Mouse (Mus musculus): Measurements from ENCODE around the gene Ppp1r27. TPM values are rescaled to one million over a fixed set of nuclear protein-coding genes. Genes with fewer than 3 reads are reported as not detected.
A peak's percentile ranks its signal among the peaks of the same experiment; 100 is the strongest.

Ppp1r27 gene
- total and polyA plus RNA-seq, 3 experiments: 0.34 to 0.96 TPM; not detected in 1

- Histone ChIP-seq H3K79me2 (replicated peaks; ENCODE audit: control insufficient read depth, insufficient read depth, low read length) (no peaks in the 10 kb centered on the region), H3K36me3 (ENCODE audit: control insufficient read depth, insufficient read depth, low read length) (peaks cover 2% of the 10 kb centered on the region; the same call in 1 of the 2 replicates), H3K4me1 (ENCODE audit: control insufficient read depth, insufficient read depth, low read length) (peaks cover 18% of the 10 kb centered on the region), H3K4me3 (no peak overlapping the region), H3K27ac (no peak overlapping the region), H3K9ac (ENCODE audit: low read depth, low read length) (no peak overlapping the region), H3K27me3 (ENCODE audit: control insufficient read depth, insufficient read depth, low read length) (no peaks in the 10 kb centered on the region)
- TF ChIP-seq CTCF (IDR thresholded peaks at IDR 0.05) (no peak), EP300 (IDR thresholded peaks at IDR 0.05; ENCODE audit: insufficient read depth, low read depth, low read length) (no peak), POLR2A (IDR thresholded peaks at IDR 0.05; ENCODE audit: insufficient read depth, low read depth, low read length) (no peak)
- intact Hi-C loops (cut with DNase I): loop anchor here (2.0 kb wide), 1 partner anchor 19 kb away; no protein-coding TSS in a partner anchor
- WGBS: 31% methylated on average over 10 of the region's 10 CpGs
- no peak for DNase-seq
These were observed 11.5 kb downstream of the Ppp1r27 start for GRCm38 (mm10) chr11:120539285-120540014.

- Histone ChIP-seq H3K4me3 (no peak overlapping the region), H3K27me3 (ENCODE audit: control insufficient read depth, insufficient read depth, low read length) (no peaks in the 10 kb centered on the region), H3K9ac (ENCODE audit: low read depth, low read length) (no peak overlapping the region), H3K27ac (peak overlapping the region; percentile 31; the same call in 1 of the 2 replicates), H3K79me2 (replicated peaks; ENCODE audit: control insufficient read depth, insufficient read depth, low read length) (no peaks in the 10 kb centered on the region), H3K4me1 (ENCODE audit: control insufficient read depth, insufficient read depth, low read length) (peaks cover 18% of the 10 kb centered on the region), H3K36me3 (ENCODE audit: control insufficient read depth, insufficient read depth, low read length) (peaks cover 2% of the 10 kb centered on the region; the same call in 1 of the 2 replicates)
- intact Hi-C loops (cut with DNase I): loop anchor here (2.0 kb wide), 1 partner anchor 18 kb away; no protein-coding TSS in a partner anchor
- 30% methylated on average over 8 of the region's 8 CpGs for WGBS
- no peak for TF ChIP-seq POLR2A (IDR thresholded peaks at IDR 0.05; ENCODE audit: insufficient read depth, low read depth, low read length)
- TF ChIP-seq CTCF (IDR thresholded peaks at IDR 0.05): no peak
- no peak for TF ChIP-seq EP300 (IDR thresholded peaks at IDR 0.05; ENCODE audit: insufficient read depth, low read depth, low read length)
- DNase-seq: no peak
These were observed 12.0 kb downstream of the Ppp1r27 start for GRCm38 (mm10) chr11:120538955-120539284.

- TF ChIP-seq EP300 (IDR thresholded peaks at IDR 0.05; ENCODE audit: insufficient read depth, low read depth, low read length) (peak; percentile 64; the same call in 1 of the 2 replicates), POLR2A (IDR thresholded peaks at IDR 0.05; ENCODE audit: insufficient read depth, low read depth, low read length) (no peak), CTCF (IDR thresholded peaks at IDR 0.05) (no peak)
- peak; percentile 77 to 88 for DNase-seq
- 35% methylated on average over 3 of the region's 3 CpGs for WGBS
- no peak overlapping the region for H3K4me3 ChIP-seq
- H3K27ac ChIP-seq: peak overlapping the region; percentile 31; the same call in 1 of the 2 replicates
- H3K9ac ChIP-seq (ENCODE audit: low read depth, low read length): no peak overlapping the region
- no peaks in the 10 kb centered on the region for H3K27me3 ChIP-seq (ENCODE audit: control insufficient read depth, insufficient read depth, low read length)
- peaks cover 2% of the 10 kb centered on the region; the same call in 1 of the 2 replicates for H3K36me3 ChIP-seq (ENCODE audit: control insufficient read depth, insufficient read depth, low read length)
- H3K4me1 ChIP-seq (ENCODE audit: control insufficient read depth, insufficient read depth, low read length): peaks cover 18% of the 10 kb centered on the region
- intact Hi-C loops (cut with DNase I): loop anchor here (2.0 kb wide), 1 partner anchor 18 kb away; no protein-coding TSS in a partner anchor
- H3K79me2 ChIP-seq (replicated peaks; ENCODE audit: control insufficient read depth, insufficient read depth, low read length): no peaks in the 10 kb centered on the region
These were observed 12.4 kb downstream of the Ppp1r27 start for GRCm38 (mm10) chr11:120538485-120538884.

GRCm38 (mm10) chr11:120535804-120536203, 15.1 kb downstream of the Ppp1r27 start:
- intact Hi-C loops (cut with DNase I): no loop called here
- TF ChIP-seq CTCF (IDR thresholded peaks at IDR 0.05) (no peak), EP300 (IDR thresholded peaks at IDR 0.05; ENCODE audit: insufficient read depth, low read depth, low read length) (no peak), POLR2A (IDR thresholded peaks at IDR 0.05; ENCODE audit: insufficient read depth, low read depth, low read length) (no peak)
- 62% methylated on average over 3 of the region's 3 CpGs for WGBS
- Histone ChIP-seq H3K9ac (ENCODE audit: low read depth, low read length) (no peak overlapping the region), H3K36me3 (ENCODE audit: control insufficient read depth, insufficient read depth, low read length) (no peaks in the 10 kb centered on the region), H3K27ac (no peak overlapping the region), H3K4me3 (no peak overlapping the region), H3K79me2 (replicated peaks; ENCODE audit: control insufficient read depth, insufficient read depth, low read length) (no peaks in the 10 kb centered on the region), H3K27me3 (ENCODE audit: control insufficient read depth, insufficient read depth, low read length) (peaks cover 2% of the 10 kb centered on the region; the same call in 1 of the 2 replicates), H3K4me1 (ENCODE audit: control insufficient read depth, insufficient read depth, low read length) (peaks cover 17% of the 10 kb centered on the region)
- DNase-seq: no peak

- no peak overlapping the region for H3K27ac ChIP-seq
- peaks cover 6% of the 10 kb centered on the region for H3K27me3 ChIP-seq (ENCODE audit: control insufficient read depth, insufficient read depth, low read length)
- H3K79me2 ChIP-seq (replicated peaks; ENCODE audit: control insufficient read depth, insufficient read depth, low read length): no peaks in the 10 kb centered on the region
- H3K36me3 ChIP-seq (ENCODE audit: control insufficient read depth, insufficient read depth, low read length): no peaks in the 10 kb centered on the region
- DNase-seq: no peak
- 48% methylated on average over 3 of the region's 3 CpGs for WGBS
- H3K4me1 ChIP-seq (ENCODE audit: control insufficient read depth, insufficient read depth, low read length): peaks cover 17% of the 10 kb centered on the region
- no peak overlapping the region for H3K9ac ChIP-seq (ENCODE audit: low read depth, low read length)
- intact Hi-C loops (cut with DNase I): no loop called here
- no peak overlapping the region for H3K4me3 ChIP-seq
- TF ChIP-seq CTCF (IDR thresholded peaks at IDR 0.05): no peak
- TF ChIP-seq EP300 (IDR thresholded peaks at IDR 0.05; ENCODE audit: insufficient read depth, low read depth, low read length): peak; percentile 58; the same call in 1 of the 2 replicates
These were observed 15.8 kb downstream of the Ppp1r27 start for GRCm38 (mm10) chr11:120535145-120535544.

GRCm38 (mm10) chr11:120534093-120534492, 16.8 kb downstream of the Ppp1r27 start:
- H3K9ac ChIP-seq (ENCODE audit: low read depth, low read length): no peak overlapping the region
- no peaks in the 10 kb centered on the region for H3K79me2 ChIP-seq (replicated peaks; ENCODE audit: control insufficient read depth, insufficient read depth, low read length)
- no peak for TF ChIP-seq CTCF (IDR thresholded peaks at IDR 0.05)
- TF ChIP-seq POLR2A (IDR thresholded peaks at IDR 0.05; ENCODE audit: insufficient read depth, low read depth, low read length): no peak
- TF ChIP-seq EP300 (IDR thresholded peaks at IDR 0.05; ENCODE audit: insufficient read depth, low read depth, low read length): no peak
- no peaks in the 10 kb centered on the region for H3K36me3 ChIP-seq (ENCODE audit: control insufficient read depth, insufficient read depth, low read length)
- H3K27ac ChIP-seq: no peak overlapping the region
- no peak overlapping the region for H3K4me3 ChIP-seq
- WGBS: 82% methylated on average over 8 of the region's 8 CpGs
- intact Hi-C loops (cut with DNase I): no loop called here
- H3K27me3 ChIP-seq (ENCODE audit: control insufficient read depth, insufficient read depth, low read length): peaks cover 6% of the 10 kb centered on the region
- H3K4me1 ChIP-seq (ENCODE audit: control insufficient read depth, insufficient read depth, low read length): peaks cover 11% of the 10 kb centered on the region
- DNase-seq: no peak

All from heart, adult 2 months (tissue).